Mouse (Mus musculus): ENCODE results near the gene Vmn2r79. TPM values are rescaled to one million over a fixed set of nuclear protein-coding genes. Genes with fewer than 3 reads are reported as not detected.

Gene Vmn2r79
- not detected in 2 replicates for polyA plus RNA-seq (2012; rRNA removed)

GRCm38 (mm10) chr7:86995815-86996214 is at the start of gene Vmn2r79:
Vmn2r79 (plus strand) TSS chr7:86996115.

Other genes starting within 250 kb of the Vmn2r79 start
- gene Folh1, start 220.2 kb upstream of the Vmn2r79 start, polyA plus RNA-seq (2012; rRNA removed) = 0.88 and 0.90 TPM in 2 replicates
- not detected in 2 replicates for gene Vmn2r77, start 201.1 kb upstream of the Vmn2r79 start, polyA plus RNA-seq (2012; rRNA removed)
- 0.01 TPM in 1 of 2 replicates, not detected in the other for gene Vmn2r78, start 81.0 kb upstream of the Vmn2r79 start, polyA plus RNA-seq (2012; rRNA removed)
- 2.3 and 2.6 TPM in 2 replicates for gene Nox4, start 250.0 kb downstream of the Vmn2r79 start, polyA plus RNA-seq (2012; rRNA removed)

Data from central nervous system, embryonic 18 days (tissue).